Mouse (Mus musculus) urinary bladder, adult 18-20 months (tissue): ENCODE measurements at regions not wholly inside any gene's neighbourhood (a gene's known extent, or its start where the extent isn't known, plus 50 kb on each side); places are given as distances from the start of the nearest gene placed in this dataset.

Experiments
- DNase-seq, 2 experiments: peaks; one replicate each; pipeline ENCODE4 v3.0.0; 2022; ENCODE audit warnings: low spot score in 2 of 2, mixed read lengths in 2 of 2

DNA sequence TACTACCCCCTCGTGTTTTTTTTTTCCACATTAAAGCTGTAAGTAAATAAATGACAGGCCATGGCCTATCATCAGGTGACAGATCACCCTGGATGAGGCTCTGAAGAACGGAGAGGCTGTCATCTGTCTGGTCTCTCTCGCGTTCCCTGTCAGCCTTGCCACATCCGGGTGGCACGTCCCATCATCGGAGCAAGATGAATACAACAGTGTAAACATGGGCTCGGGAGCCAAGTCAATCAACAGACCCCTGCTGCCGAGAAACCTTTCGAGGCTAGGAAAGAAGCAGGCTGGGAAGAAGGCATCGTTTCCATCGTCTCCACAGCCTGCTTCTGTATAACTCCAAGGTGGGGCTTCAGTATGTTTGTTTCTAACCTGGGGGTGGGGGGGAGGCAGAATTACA is 286.8 kb upstream of the Id4 start:
- no peak for DNase-seq

DNA sequence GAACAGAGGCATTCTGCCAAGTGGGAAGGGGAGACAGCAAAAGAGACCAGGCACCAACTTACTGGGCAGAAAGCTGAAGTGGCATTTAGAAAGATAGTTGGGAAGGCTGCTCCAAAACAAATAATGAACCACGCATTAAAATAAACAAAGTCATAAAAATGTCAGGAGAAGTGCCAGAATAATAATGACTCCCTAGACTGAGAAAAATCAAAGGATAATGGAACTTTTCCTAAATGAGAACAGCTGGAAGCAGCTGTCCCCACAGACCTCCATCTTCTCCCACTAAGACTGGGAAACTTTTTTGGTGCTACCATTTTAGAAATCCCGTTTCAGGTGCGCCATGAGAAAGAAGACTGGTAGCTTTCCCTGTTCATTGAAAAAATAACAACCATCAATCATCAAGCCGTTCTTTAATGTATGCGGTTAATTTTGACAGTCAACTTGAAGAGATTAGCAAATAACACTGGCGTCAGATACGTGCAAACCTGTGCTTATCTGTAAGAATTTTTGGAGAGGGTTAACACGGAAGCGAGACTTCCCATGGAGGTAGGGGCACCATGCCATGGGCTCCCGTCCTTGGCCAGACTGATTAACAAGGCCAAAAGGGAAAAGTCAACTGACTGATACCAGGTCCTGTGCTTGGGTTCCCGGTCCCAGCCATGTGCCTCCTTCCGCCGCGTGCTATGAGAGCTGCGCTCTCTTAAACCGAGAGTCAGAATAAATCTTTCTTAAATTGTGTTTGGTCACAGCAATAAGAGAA is 286.1 kb upstream of the Id4 start:
- no peak for DNase-seq

DNA sequence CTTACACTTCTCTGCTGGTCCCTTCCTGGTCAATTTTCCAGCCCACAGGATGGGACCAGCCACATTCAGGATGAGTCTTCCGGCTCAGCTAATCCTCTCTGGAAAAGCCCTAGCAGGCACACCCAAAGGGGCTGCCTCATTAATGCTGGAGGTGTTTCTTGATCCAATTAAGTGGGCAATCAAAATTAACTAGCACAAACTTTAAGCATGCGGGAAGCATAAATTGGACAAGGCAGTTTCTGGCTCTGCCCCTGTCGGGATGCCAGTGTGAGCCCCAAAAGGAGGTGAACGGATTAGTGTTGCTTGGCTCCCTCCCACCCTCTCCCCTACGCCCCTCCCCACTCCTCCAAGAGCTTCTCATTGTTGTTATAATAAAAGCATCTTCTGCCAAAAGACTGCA is 262.5 kb upstream of the Id4 start:
- no peak for DNase-seq

DNA sequence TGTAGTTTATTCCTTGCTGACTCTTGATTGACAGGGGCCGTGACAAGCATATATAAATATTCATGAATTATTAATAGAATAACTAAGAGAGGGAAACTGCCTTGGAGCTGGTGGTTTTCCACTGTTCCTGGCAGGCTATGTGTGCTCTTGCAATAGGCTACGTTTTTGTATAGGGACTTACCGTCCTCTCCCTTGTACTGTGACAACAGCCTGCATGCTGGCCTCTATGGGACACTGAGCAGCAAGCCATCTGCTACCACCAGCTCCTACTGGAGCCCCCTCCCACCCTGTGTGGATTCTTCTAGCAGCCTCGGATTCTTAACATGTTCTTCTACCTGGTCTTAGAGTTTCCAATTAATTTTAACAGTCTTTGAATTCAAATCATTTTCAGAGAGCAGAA is 261.6 kb upstream of the Id4 start:
- no peak for DNase-seq

DNA sequence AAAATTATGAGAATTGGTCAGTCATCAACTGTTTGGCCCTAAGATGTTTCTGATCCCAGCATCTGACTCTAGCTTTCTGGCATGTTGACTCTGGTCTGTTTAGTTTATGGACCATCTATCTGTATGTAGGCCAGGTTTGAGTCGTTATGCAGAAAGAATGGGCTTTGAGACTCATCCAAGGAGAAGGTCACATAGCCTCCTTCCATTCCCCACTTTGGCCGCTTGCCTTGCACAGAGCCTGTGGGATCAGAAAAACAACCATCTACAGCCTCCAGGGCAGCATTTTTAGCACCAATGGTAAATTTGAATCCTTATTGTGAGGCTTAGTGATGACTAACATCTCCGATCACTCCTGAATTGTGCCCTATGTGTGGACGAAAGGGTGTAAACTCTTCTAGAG is 257.9 kb upstream of the Id4 start:
- no peak for DNase-seq

DNA sequence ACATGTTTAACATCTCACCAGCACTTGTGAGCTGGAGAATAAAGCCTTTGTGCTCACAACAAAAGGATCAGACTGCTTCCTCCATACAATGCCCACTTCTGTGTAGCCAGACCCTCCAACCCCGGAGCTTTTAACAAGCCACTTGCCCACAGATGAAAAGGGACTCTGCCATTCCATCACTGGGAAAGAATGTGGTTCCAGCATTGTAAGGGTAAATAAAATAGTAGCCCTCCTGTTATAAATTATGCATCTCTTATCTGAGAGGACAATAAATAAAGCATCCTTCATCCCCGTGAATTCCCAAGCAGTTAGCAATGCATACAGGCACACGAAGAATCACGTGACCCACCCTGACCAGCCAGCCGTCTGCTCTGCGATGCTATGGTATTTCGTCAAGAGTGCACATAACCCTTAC is 247.7 kb upstream of the Id4 start:
- DNase-seq: no peak

DNA sequence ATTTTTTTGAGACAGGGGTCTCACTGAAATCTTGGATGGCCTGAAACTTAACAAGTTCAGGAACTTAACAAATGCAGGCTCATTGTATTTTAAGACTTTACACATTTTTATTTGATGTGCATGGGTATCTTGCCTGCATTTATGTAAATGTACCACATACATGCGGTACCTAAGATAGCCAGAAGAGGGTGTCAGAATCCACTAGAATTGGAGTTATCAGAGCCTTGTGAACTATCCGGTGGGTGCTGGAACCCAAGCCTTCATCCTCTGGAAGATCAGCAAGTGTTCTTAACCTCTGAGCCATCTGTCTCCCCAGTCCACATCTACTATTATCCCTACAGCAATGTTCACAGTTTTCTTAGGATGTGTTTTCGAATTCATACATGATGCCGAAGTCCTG is 245.7 kb upstream of the Id4 start:
- DNase-seq: no peak

DNA sequence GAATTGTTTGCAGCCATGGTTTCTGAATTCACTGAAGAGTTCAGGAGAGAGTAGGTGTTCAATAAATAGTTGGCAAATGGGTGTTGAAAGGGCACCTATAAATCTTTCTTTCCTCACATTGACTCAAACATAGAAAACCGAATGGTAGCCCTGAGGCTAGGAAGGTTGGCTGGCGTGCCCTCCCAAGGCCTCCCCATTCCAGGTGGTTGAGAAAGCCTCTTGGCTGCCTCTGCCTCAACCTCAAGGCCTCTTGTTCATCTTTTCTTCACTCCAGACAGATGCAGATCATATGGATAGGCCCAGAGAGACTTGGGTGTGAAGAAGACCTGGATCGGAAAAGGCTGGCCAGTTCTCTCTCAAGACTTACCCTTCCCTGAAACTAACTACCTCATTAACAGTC is 245.0 kb upstream of the Id4 start:
- no peak for DNase-seq

DNA sequence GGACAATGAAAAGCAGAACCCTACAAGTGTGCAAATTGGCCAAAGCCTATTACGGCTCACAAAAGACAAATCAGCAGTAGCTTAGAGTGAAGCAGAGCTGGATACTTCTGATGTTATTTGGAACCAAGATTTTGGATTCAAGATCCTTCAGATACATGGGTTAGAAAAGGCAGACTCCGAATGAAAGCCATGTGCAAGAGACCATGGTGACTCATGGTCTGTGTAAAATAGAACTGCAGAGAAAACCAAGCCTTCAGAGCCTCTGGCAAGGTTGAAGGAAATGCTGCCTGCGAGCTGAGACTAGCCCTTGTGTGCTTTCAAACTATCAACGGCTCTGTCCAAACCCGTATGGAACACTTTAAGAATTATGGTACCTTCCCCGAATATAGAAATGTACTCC is 244.4 kb upstream of the Id4 start:
- DNase-seq: peak in 1 of 2 experiments; percentile 35

DNA sequence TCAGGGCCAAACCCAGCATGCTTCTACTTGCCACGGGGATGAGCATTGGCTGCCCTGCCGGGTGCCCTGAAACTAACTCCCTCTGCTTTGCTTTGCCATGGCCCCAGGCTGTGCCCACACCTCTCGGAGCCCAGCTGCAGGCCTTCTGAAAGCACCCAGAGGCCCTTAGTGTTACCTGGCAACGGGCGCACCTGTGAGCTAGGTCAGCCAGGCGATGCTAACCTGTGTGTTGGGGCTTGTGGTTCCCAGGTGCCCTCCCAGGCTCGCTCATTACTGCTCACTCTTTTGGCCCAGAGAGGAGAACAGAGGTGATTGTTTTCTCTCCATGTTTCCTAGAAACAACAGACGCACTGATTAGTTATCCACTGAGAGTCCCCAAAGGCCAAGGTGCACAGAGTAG is 243.4 kb upstream of the Id4 start:
- DNase-seq: peak; percentile 30 to 39

DNA sequence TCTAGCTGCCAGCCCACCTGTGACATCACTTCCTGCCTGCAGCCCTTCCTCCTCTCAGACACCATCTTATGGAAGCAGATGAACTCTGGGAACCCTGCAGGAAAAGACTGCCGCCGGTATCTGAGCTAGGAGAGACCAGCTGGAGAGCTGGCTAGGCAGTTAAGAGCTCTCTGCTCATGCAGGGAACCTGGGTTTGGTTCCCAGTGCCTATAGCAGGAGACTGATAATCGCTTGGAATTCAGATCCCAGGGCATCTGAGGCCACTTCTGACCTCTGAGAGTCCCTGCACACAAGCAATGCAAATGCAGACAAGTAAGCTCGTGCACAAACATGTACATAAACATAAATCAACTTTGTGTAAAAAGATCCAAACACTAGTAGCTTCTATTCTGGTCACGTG is 242.4 kb upstream of the Id4 start:
- DNase-seq: no peak

DNA sequence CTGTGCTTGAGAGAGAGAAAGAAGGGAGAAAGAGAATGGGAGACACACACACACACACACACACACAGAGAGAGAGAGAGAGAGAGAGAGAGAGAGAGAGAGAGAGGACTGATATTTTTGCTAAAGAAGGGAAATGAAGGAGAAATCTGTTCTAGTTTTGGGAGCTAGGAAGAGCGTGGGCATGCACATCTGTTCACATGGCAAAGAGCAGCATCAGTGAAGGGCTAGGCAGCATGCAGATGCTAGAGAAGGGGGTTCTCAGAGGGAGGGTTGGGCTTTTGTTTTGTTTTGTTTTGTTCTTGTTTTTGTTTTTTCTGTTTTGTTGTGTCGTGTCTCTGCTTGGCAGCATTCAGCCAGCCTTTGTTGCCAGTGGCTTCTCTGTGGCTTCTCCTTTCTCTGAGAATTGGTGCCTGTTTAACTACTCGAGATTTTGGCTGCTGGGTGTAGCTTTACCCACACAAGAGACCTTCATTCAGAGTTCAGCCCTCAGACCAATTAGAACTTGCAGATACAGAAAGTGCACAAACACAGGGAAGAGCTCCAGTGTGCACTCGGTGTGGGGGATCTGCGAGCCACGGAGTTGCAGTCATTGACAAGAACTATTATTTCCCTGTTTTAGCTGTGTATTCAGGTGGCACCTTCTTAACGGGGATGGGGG is 237.9 kb upstream of the Id4 start:
- no peak for DNase-seq

DNA sequence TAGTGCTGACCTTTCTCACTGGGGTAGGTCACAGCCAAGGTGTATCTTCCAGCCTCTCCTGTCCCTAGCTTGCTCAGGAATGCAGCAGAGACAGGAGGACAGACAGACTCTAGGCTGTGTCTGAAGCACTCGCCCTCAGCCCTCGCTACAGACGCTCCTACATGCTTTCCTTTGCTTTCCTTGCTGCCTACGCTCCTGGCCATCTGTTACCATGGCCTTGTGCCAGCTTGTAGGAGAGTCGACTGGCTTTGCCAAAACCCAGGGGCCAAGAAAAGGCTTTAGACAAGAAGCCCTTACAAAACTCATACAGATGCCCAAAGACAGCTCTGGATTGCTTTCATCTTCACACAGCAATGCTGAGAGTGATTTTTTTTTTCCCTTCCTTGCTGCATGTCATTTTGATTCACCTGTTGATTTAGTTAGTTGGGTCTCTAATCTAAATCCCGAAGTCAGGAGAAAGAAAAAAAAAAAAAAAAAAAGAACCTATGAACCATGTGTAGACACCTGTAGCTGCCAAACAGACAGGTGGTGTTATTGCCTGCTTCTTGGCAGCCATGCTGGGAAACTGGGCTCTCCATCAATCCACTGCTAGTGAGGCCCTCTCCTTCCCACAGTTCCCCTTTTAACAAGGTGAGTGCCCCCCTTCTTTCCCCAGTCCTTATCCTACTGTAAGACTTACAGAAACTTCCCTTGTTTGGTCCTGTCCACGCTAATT is 233.1 kb upstream of the Id4 start:
- peak in 1 of 2 experiments; percentile 53 for DNase-seq

DNA sequence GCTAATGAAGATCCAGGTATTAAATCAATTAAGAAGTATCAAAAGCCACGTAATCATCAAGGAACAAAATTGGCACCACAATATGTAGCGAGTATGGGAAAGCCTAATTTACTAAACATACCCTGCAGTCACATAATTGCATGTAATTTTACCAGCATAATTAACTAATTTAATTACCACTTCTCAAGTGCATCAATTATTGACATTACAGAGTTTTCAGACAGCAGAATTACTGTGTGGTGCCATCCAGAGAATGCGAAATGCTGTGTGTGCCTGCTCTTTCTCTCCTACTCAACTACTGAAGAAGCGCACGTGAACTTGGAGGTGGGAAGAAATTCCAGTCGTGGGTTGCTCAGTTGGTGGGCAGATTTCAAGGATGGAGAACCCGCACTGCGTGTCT is 229.5 kb upstream of the Id4 start:
- no peak for DNase-seq

DNA sequence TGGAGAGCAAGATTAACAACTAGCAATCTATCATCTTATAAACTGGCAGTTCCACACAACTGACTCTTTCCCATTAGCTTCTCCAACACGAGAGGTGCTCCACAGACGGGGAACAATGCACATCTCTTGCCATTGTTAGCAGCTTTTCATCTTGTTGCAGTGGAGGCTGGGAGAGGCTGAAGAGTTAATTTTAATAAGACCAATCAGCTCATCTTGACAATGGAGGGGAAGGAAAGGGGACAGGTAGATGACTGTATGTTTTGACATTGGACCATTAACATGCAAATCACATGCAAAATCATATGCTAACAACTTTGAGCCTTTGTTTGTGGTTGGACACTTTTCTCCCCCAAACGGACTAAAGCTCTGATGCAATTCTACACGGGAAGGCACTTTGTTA is 218.9 kb upstream of the Id4 start:
- DNase-seq: no peak

DNA sequence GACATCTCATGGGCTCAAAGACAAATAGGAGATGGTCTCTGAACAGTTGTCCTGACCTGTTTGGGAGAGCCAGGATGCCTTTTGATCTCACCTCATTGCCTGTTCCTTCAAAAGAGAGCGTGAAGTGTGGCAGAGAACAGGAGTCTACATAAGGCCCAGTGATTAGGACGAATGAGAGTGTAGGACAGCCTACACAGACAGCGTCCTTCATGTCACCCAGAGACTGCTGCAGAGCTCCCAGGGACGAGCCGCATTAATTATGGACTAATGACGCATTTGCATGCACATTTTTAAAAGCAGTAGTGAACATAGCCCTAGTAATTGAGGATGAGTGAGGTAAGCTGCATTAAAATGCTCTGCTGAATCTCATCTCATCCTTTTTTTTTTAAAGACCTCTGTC is 218.5 kb upstream of the Id4 start:
- no peak for DNase-seq

DNA sequence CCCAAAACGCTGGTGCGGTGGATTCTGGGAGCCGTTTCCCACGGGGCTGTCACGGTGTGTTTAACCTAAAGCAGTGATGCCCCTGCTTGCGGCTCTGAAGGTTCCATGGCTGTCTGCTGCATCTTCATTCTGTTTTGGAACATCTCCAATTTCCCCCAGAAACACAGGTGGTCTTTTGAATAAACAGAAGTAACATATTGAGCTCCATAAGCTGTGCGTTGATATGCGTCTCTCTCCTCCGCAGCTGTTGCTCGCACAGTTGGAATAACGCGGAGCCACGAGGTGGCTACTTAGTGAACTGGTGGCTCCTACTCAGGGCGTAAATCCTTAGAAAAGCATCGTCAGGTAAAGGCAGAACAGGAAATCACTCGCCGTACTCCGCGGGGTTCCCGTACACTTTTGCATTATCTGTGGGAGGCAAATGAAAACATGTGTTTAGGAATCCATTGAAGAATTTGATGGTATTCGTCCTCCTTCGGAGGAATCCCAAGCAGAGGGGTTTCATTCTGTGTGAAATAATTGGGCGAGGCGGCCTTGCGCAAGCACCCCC is 214.8 kb upstream of the Id4 start:
- no peak for DNase-seq

DNA sequence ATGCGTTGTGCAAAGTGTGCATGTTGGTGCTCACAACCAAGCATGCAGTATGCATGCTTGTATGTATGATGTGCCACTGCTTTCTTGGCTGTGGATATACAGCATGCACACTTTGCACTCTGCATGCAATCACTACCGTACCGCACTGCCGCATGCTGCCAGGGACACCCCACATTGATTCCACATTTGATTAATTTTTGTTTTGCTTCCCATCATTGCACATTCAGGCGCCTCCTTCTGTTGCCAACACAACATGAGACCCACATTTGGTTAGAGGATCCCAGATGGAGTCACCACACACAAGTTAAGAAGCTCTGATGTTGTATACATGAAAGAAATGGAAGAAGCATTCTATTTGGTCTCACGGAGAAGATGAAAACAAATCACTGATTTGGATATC is 211.2 kb upstream of the Id4 start:
- no peak for DNase-seq

DNA sequence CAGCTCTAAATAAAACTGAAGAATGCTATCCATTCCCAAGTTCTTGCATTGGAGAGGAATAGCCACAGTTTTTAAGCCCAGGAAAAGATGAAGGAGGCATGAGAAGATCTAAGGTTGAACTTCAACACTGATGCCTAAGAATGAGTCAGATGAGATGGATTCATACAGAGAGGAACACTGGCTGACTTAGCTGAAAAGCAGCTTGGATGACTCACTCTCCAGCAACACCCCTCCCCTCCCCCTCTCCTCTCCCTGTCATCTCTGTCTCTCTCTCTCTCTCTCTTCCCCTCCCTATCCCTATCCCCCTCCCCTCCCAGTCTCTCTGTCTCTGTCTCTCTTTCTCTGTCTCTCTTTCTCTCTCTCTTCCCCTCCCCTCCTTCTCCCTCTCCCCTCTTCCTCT is 186.4 kb upstream of the Id4 start:
- peak in 1 of 2 experiments; percentile 14 for DNase-seq

DNA sequence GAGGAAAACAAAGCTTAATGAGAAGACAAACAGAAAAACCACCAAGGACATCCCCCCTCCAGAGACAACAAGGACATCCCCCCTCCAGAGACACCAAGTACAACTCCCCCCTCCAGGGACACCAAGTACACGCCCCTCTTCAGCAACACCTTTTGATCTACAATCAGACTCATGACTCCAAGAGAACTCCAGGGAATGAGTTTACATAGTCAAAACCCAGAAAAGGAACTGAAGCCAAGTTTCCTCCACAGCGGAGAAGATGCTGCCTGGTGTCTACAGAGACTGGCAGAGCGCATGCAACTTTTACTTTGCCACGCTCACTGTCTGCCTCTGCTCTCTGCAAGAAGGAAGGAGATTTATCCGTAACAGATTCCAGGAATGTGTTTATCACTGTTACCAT is 185.7 kb upstream of the Id4 start:
- DNase-seq: no peak

DNA sequence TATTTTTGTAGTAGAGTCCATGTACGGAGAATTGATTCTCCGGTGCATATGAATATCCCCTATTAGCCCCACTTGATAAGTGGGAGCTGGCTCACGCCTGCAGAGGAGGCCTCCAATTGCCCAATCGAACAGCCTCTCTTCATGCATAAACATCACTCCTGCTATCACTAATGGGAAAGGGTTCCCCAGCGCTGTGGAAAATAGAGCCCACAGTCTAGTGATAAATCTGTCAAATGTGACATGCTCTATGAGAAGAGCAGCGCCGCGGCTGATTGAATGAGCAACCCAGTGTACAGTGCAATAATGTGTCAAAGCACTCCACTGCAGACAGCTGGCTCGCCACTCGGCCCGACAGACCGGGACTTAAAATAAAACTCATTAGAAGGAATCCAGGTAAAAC is 182.8 kb upstream of the Id4 start:
- DNase-seq: no peak

DNA sequence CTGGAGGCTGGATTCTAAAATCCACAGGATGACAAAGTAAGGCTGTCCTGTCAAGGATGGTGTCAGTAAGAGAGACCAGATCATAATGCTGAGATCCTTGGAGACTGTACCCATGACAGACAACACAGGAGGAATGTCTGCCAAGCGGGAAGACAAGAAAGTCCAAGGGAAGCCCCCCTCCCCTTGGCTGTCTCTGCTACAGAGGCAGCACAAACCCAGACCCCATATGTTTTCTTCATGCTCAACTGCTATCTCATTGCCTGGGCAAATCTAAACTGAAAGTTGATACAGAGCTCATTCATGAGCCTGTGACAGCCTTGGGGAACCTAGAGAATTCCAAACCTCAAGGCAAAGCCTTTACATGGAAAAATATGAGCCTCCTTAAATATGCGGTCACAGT is 177.7 kb upstream of the Id4 start:
- DNase-seq: no peak

DNA sequence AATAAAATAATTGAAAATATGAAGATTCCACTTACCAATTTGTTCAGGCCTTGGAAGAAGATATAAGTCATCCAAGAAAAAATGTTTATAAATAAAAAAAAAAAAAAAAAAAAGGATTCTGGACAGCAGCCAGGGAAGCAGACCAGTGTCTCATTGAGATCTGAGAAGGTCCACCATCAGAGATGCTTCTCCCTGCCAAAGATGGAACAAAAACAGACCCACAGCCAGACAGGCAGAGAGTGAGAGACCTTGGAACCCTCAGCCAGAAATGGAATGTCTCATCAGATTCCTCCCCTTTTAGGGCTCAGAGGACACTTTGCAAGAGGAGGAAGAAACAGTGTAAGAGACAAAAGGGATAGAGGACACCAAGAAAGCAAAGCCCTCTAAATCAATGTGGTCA is 177.2 kb upstream of the Id4 start:
- DNase-seq: no peak
